Mouse (Mus musculus): ENCODE measurements around the gene Aox2.

Aox2 gene

GRCm38 (mm10) chr1:58270807-58271569, 7.1 kb upstream of the Aox2 start:
- no peak for TF ChIP-seq GATA4 (IDR thresholded peaks at IDR 0.05; ENCODE audit: insufficient replicate concordance, low read length)

DNA sequence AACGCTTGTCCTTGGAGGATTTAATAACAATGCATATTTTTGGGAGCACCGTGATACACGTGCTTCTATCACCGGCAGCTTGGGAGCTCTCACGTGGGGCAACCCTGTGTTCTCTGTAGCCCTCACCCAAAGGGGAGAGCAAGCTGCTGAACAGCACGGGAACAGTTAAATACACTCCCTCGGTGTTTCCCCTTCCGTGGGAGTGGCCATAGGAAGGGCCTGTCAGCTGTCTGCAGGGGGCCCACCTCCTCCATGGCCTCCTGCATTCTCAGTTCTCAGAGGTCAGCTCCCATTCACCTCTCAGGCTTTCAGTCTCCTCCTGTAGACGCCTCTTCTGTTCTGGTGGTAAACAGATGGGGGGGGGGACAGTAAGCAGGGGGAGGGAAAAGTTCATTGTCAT, 2.2 kb upstream of the Aox2 start:
- TF ChIP-seq GATA4 (IDR thresholded peaks at IDR 0.05; ENCODE audit: insufficient replicate concordance, low read length): no peak

DNA sequence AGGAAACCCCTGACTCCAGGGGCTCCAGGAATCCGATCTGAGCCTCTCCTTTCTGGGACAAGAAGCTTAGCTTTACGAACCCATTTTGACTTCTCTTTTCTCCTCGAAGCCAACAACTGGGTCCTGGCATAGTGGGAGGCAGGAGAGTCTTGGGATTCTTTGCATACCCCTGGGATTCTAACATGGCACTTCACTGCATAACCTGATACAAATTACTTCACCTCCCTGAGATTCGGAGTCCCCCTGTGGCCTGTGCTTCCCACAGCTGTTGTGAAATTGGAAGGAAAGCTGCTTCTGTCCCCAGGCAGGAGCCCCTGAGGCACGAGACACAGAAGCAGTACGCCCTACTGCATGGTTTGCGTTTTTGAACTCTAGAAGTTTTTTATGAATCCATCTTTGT, 387 bp downstream of the Aox2 start:
- TF ChIP-seq GATA4 (IDR thresholded peaks at IDR 0.05; ENCODE audit: insufficient replicate concordance, low read length): no peak

GRCm38 (mm10) chr1:58280381-58280780, 2.3 kb downstream of the Aox2 start:
- TF ChIP-seq GATA4 (IDR thresholded peaks at IDR 0.05; ENCODE audit: insufficient replicate concordance, low read length): no peak

GRCm38 (mm10) chr1:58280939-58281624, 3.0 kb downstream of the Aox2 start:
- TF ChIP-seq GATA4 (IDR thresholded peaks at IDR 0.05; ENCODE audit: insufficient replicate concordance, low read length): no peak

DNA sequence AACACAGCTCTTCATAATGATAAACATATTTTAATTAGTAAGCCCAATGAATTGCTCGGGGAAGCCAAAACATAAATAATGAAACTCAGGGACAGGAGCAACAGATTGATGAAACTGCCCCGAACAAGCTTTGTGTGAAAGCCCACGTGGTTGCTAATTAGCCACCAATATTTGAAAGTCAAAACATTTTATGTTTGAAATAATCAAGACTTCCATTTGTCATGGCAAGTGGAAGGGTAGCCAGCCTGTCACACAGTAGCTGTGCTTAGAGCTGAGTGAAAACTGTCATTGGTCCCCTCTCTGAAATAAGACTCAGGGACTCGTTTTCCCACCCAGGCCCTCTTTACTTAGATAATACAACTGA, 3.5 kb downstream of the Aox2 start:
- no peak for TF ChIP-seq GATA4 (IDR thresholded peaks at IDR 0.05; ENCODE audit: insufficient replicate concordance, low read length)

GRCm38 (mm10) chr1:58284505-58284904, 6.4 kb downstream of the Aox2 start:
- no peak for TF ChIP-seq GATA4 (IDR thresholded peaks at IDR 0.05; ENCODE audit: insufficient replicate concordance, low read length)

DNA sequence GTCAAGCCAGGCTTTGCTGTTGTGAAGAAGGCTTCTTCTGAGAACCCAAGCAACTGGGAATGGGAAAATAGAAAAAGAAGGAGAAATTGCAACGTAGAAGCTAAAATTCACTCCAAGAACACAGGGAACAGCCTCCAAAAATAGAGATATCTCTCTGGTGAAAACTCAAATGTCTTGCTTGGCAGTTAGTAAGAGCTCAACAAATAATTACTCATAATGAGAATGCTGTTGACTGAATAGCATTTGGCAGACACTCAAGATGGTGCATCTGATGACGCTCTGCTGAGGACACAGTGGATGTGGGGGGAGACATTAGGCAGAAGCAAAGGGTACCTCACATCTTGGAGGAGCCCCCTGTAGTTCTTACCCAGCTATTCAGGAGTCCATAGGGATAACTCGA, 10.0 kb downstream of the Aox2 start:
- no peak for TF ChIP-seq GATA4 (IDR thresholded peaks at IDR 0.05; ENCODE audit: insufficient replicate concordance, low read length)

GRCm38 (mm10) chr1:58289863-58290469, 11.8 kb downstream of the Aox2 start:
- TF ChIP-seq GATA4 (IDR thresholded peaks at IDR 0.05; ENCODE audit: insufficient replicate concordance, low read length): no peak

GRCm38 (mm10) chr1:58291394-58292300, 13.5 kb downstream of the Aox2 start:
- TF ChIP-seq GATA4 (IDR thresholded peaks at IDR 0.05; ENCODE audit: insufficient replicate concordance, low read length): no peak

DNA sequence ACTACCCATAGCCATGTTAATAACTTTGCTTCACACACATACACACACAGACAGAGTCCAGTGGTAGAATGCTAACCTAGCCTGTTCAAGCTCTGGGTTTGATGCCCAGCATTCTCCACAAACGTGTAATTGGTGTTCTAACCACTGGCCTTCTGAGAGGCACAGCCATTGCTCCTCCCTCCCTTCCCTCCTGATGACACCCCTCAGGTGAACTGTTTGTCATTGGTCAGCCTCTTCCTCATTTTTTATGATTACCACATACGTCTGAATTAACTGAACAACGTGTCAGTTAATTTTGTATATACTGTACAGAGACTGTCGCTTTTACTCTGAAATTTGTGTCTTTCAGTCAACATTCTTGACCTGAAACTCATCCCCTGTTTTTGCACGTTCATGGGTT, 16.6 kb downstream of the Aox2 start:
- TF ChIP-seq GATA4 (IDR thresholded peaks at IDR 0.05; ENCODE audit: insufficient replicate concordance, low read length): no peak

DNA sequence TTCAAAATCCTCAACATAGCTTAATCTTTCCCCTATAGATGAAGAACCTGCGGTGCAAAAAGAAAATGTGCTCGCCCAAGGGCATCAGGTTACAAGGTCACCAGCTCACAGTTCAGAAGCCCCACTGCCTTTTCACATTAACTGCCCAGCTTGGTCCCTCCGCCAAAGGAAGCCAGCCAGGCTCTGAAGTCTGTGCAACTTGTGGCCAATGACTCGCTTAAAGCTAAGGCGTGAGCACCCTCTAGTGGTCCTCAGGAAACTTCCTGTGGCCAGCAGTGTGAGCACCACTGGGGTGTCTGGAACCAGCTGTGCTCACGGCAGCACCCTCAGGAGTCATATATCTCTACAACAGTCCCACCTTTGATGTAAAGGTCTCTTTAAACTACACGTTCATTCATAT, 18.2 kb downstream of the Aox2 start:
- no peak for TF ChIP-seq GATA4 (IDR thresholded peaks at IDR 0.05; ENCODE audit: insufficient replicate concordance, low read length)

DNA sequence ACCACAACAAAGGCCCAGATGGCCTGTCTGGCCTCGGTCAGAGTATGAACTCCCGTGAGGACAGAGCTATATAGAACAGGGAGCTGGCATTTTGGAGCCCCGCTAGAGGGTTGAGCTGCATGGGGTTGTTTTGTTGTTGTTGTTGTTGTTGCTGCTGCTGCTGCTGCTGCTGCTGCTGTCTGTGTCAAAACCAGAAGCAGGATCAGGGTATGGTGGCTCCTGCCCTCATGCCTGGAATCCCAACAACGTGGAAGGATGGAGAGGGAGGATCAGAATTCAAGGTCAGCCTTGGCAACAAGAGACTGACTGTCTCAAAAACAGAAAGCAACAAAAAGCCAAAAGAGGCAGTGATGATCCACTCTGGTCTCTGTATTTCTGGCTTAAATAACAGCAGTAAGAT, 18.7 kb downstream of the Aox2 start:
- TF ChIP-seq GATA4 (IDR thresholded peaks at IDR 0.05; ENCODE audit: insufficient replicate concordance, low read length): no peak

- TF ChIP-seq GATA4 (IDR thresholded peaks at IDR 0.05; ENCODE audit: insufficient replicate concordance, low read length): no peak
These were observed 20.2 kb downstream of the Aox2 start for GRCm38 (mm10) chr1:58298347-58298746.

DNA sequence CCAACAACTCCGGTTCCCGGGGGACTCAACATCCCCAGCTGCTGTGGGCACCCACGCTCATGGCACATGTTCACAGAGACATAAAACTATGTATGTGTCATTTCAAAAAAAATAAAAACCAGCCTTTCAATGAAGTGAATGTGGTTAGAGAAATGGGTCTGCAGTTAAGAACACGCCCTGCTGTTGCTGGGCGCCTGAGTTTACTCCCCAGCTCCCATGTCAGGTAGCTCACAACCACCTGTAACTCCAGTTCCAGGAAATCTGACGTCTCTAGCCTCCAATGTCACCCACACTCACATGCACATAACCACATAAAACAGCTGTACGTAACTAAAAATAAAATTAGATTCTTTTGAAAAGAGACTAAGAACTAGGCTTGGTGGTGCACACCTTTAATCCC, 22.9 kb downstream of the Aox2 start:
- TF ChIP-seq GATA4 (IDR thresholded peaks at IDR 0.05; ENCODE audit: insufficient replicate concordance, low read length): no peak
